Mouse (Mus musculus): ENCODE results near the gene Slc22a29. TPM values are rescaled to one million over a fixed set of nuclear protein-coding genes. Genes with fewer than 3 reads are reported as not detected.
A peak's percentile ranks its signal among the peaks of the same experiment; 100 is the strongest.
"Not testable (repeated sequence)": the region's sequence is repeated elsewhere in the genome, so short reads cannot be mapped to it uniquely, and the experiment has no call there.

The Slc22a29 gene
- 0.10 TPM in 1 of 2 replicates, not detected in the other for polyA plus RNA-seq (2016; fragmentation: Nextera tagmentation; extraction: Ambion mirVana)

GRCm38 (mm10) chr19:8218800-8219199 is at the start of gene Slc22a29:
Slc22a29 (minus strand) TSS chr19:8218900.
- Histone ChIP-seq H3K36me3 (no peaks in the 10 kb centered on the region), H3K4me1 (no peaks in the 10 kb centered on the region), H3K9ac (no peak within 1 kb of the TSS), H3K4me3 (no peak within 1 kb of the TSS), H3K9me3 (replicated peaks) (no peaks in the 10 kb centered on the region), H3K4me2 (no peak within 1 kb of the TSS), H3K27ac (no peak within 1 kb of the TSS), H3K27me3 (replicated peaks) (no peaks in the 10 kb centered on the region)
- WGBS (ENCODE audit: insufficient replicate concordance): 58% methylated on average over 2 of the region's 2 CpGs
- ATAC-seq: no peak

- no peaks in the 10 kb centered on the region for H3K36me3 ChIP-seq
- no peaks in the 10 kb centered on the region for H3K4me1 ChIP-seq
- H3K9ac ChIP-seq: no peak overlapping the region
- 55% methylated on average over 3 of the region's 3 CpGs for WGBS (ENCODE audit: insufficient replicate concordance)
- H3K4me3 ChIP-seq: no peak overlapping the region
- H3K27me3 ChIP-seq (replicated peaks): no peaks in the 10 kb centered on the region
- no peak overlapping the region for H3K27ac ChIP-seq
- H3K9me3 ChIP-seq (replicated peaks): no peaks in the 10 kb centered on the region
- no peak for ATAC-seq
- H3K4me2 ChIP-seq: no peak overlapping the region
Measured at GRCm38 (mm10) chr19:8265324-8265723, 46.6 kb upstream of the Slc22a29 start.

- ATAC-seq: 0 out of 2 replicates have a peak, but pooled peaks have one; percentile 26
Measured at GRCm38 (mm10) chr19:8252705-8253037, 34.0 kb upstream of the Slc22a29 start.

GRCm38 (mm10) chr19:8251896-8252704 is 33.4 kb upstream of the Slc22a29 start:
- H3K9me3 ChIP-seq (replicated peaks): no peaks in the 10 kb centered on the region
- peak overlapping the region; percentile 56 for H3K9ac ChIP-seq
- no peaks in the 10 kb centered on the region for H3K36me3 ChIP-seq
- 6% methylated on average over 53 of the region's 58 CpGs for WGBS (ENCODE audit: insufficient replicate concordance)
- H3K27ac ChIP-seq: peak overlapping the region; percentile 60
- peak overlapping the region; percentile 70 for H3K4me2 ChIP-seq
- H3K27me3 ChIP-seq (replicated peaks): no peaks in the 10 kb centered on the region
- H3K4me1 ChIP-seq: 0 out of 2 replicates have a peak, but pooled peaks cover 3% of the 10 kb centered on the region
- H3K4me3 ChIP-seq: peak overlapping the region; percentile 56
- ATAC-seq: peak; percentile 94

More at GRCm38 (mm10) chr19:8252705-8253037, 34.0 kb upstream of the Slc22a29 start:
- Histone ChIP-seq H3K27ac (peak overlapping the region; percentile 60), H3K4me2 (peak overlapping the region; percentile 70), H3K4me3 (peak overlapping the region; percentile 56), H3K9me3 (replicated peaks) (no peaks in the 10 kb centered on the region), H3K9ac (peak overlapping the region; percentile 56; the same call in 1 of the 2 replicates), H3K4me1 (0 out of 2 replicates have a peak, but pooled peaks cover 3% of the 10 kb centered on the region), H3K36me3 (no peaks in the 10 kb centered on the region), H3K27me3 (replicated peaks) (no peaks in the 10 kb centered on the region)
- WGBS (ENCODE audit: insufficient replicate concordance): 17% methylated on average over 3 of the region's 3 CpGs

GRCm38 (mm10) chr19:8228916-8229315 is 10.2 kb upstream of the Slc22a29 start:
- no peaks in the 10 kb centered on the region for H3K36me3 ChIP-seq

GRCm38 (mm10) chr19:8148787-8149523 is 69.7 kb downstream of the Slc22a29 start:
- H3K4me3 ChIP-seq: no peak overlapping the region
- H3K4me2 ChIP-seq: no peak overlapping the region
- H3K27ac ChIP-seq: no peak overlapping the region
- H3K4me1 ChIP-seq: no peaks in the 10 kb centered on the region
- no peak for ATAC-seq
- 43% methylated on average over 2 of the region's 2 CpGs for WGBS (ENCODE audit: insufficient replicate concordance)
- H3K9me3 ChIP-seq (replicated peaks): peaks cover 6% of the 10 kb centered on the region
- H3K36me3 ChIP-seq: no peaks in the 10 kb centered on the region
- H3K27me3 ChIP-seq (replicated peaks): no peaks in the 10 kb centered on the region
- no peak overlapping the region for H3K9ac ChIP-seq

More at GRCm38 (mm10) chr19:8228916-8229315, 10.2 kb upstream of the Slc22a29 start:
- ATAC-seq: no peak
- H3K4me3 ChIP-seq: no peak overlapping the region
- no peaks in the 10 kb centered on the region for H3K27me3 ChIP-seq (replicated peaks)
- no peaks in the 10 kb centered on the region for H3K4me1 ChIP-seq
- no peak overlapping the region for H3K9ac ChIP-seq
- no peaks in the 10 kb centered on the region for H3K9me3 ChIP-seq (replicated peaks)
- no peak overlapping the region for H3K4me2 ChIP-seq
- H3K27ac ChIP-seq: no peak overlapping the region

- not testable (repeated sequence) for H3K27ac ChIP-seq; H3K27me3 ChIP-seq (replicated peaks); ATAC-seq; H3K9ac ChIP-seq; H3K4me2 ChIP-seq; H3K4me3 ChIP-seq; H3K9me3 ChIP-seq (replicated peaks); H3K36me3 ChIP-seq; H3K4me1 ChIP-seq
- WGBS (ENCODE audit: insufficient replicate concordance): 67% methylated on average over 2 of the region's 2 CpGs
Measured at GRCm38 (mm10) chr19:8142716-8143115, 76.0 kb downstream of the Slc22a29 start.

- not testable (repeated sequence) for H3K36me3 ChIP-seq; H3K4me2 ChIP-seq; ATAC-seq; H3K9ac ChIP-seq; H3K9me3 ChIP-seq (replicated peaks); H3K4me3 ChIP-seq; H3K27ac ChIP-seq; H3K4me1 ChIP-seq; H3K27me3 ChIP-seq (replicated peaks)
- WGBS (ENCODE audit: insufficient replicate concordance): 47% methylated on average over 14 of the region's 14 CpGs
Measured at GRCm38 (mm10) chr19:8134127-8134841, 84.4 kb downstream of the Slc22a29 start.

GRCm38 (mm10) chr19:8131881-8132280 is 86.8 kb downstream of the Slc22a29 start, which contains the start of gene Slc22a28:
Slc22a28 (minus strand) TSS chr19:8131982.
- not testable (repeated sequence) for H3K4me3 ChIP-seq; H3K36me3 ChIP-seq; H3K9me3 ChIP-seq (replicated peaks); H3K4me2 ChIP-seq; ATAC-seq; H3K27me3 ChIP-seq (replicated peaks); H3K9ac ChIP-seq; H3K27ac ChIP-seq; H3K4me1 ChIP-seq
- 77% methylated on average over 2 of the region's 3 CpGs for WGBS (ENCODE audit: insufficient replicate concordance)
